Mouse (Mus musculus): ENCODE results near the gene Rab5if. TPM values are rescaled to one million over a fixed set of nuclear protein-coding genes. Genes with fewer than 3 reads are reported as not detected.
"Not testable (repeated sequence)": the region's sequence is repeated elsewhere in the genome, so short reads cannot be mapped to it uniquely, and the experiment has no call there.

Gene Rab5if
- total and polyA plus RNA-seq, 2 experiments from 2014 or later: 115 to 155 TPM

DNA sequence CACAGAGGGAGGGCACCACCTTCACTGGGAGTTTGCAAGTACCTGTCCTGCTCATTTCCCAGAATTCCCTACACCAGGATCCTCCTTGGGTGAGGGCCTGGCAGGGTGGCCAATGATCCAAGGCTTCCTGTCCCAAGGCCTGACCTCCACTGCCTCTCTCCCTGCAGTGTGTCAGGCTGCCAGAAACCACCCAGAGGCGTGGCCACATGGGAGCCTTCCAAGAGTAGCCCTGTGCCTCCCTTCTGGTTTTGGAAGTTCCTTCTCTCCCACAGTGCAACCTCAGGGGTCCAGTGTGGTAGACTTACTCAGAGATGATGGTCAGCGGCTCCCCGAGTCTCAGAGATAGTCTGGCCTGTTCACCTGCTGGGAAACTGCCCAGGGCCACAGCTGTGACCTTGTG, 16.6 kb downstream of the Rab5if start:
- no peak for TF ChIP-seq CTCF (IDR thresholded peaks at IDR 0.05)
- H3K4me2 ChIP-seq (ENCODE audit: low read depth, low read length, poor library complexity, severe bottlenecking): no peak overlapping the region
- H3K4me3 ChIP-seq (ENCODE audit: low read depth, low read length): no peak overlapping the region
- DNase-seq (ENCODE audit: low spot score) (no peak), ATAC-seq (ENCODE audit: low FRiP score) (no peak)
- no peak overlapping the region for H3K27ac ChIP-seq (ENCODE audit: low read depth, low read length)
- no peaks in the 10 kb centered on the region for H3K4me1 ChIP-seq (ENCODE audit: insufficient read depth, low read length)
- no peaks in the 10 kb centered on the region for H3K27me3 ChIP-seq (ENCODE audit: insufficient read depth, low read length)
- H3K9ac ChIP-seq (replicated peaks; ENCODE audit: low read length, poor library complexity, severe bottlenecking): no peak overlapping the region
- peaks cover 8% of the 10 kb centered on the region for H3K36me3 ChIP-seq (ENCODE audit: insufficient read depth, low read length)
- no peaks in the 10 kb centered on the region for H3K9me3 ChIP-seq (ENCODE audit: low read length)
- 84% methylated on average over 3 of the region's 3 CpGs for WGBS

DNA sequence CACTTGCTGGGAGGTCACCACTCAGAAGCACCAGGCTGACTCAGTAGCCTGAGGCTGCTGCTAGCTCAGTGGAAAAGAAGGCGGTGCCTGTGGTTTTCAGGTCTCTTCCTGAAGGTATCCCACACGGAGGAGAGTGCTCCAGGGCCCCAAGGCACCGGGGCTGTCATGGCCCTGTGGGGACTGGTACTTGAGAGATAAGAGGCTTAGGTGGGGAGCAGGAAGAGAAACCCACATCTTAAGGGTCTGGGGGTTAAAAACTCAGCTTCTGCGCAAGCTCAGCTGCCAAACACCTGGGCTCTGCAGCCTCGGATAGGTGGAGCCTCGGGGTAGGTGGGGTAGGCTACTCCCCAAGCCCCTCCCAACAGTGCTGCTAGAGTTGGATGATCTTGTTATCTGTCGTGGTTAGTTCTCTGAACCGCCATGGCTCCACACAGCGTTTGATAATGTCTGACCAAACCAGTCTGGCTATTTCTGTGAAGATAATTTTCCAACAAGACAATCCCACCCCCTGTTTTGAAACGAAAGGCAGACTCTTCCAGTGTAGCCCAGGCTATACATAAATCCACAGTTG, 19.6 kb downstream of the Rab5if start:
- Histone ChIP-seq H3K36me3 (ENCODE audit: insufficient read depth, low read length) (no peaks in the 10 kb centered on the region), H3K4me2 (ENCODE audit: low read depth, low read length, poor library complexity, severe bottlenecking) (no peak overlapping the region), H3K4me1 (ENCODE audit: insufficient read depth, low read length) (no peaks in the 10 kb centered on the region), H3K27ac (ENCODE audit: low read depth, low read length) (no peak overlapping the region), H3K4me3 (ENCODE audit: low read depth, low read length) (no peak overlapping the region), H3K27me3 (ENCODE audit: insufficient read depth, low read length) (no peaks in the 10 kb centered on the region), H3K9ac (replicated peaks; ENCODE audit: low read length, poor library complexity, severe bottlenecking) (no peak overlapping the region), H3K9me3 (ENCODE audit: low read length) (no peaks in the 10 kb centered on the region)
- DNase-seq (ENCODE audit: low spot score) (no peak), ATAC-seq (ENCODE audit: low FRiP score) (no peak)
- no peak for TF ChIP-seq CTCF (IDR thresholded peaks at IDR 0.05)
- WGBS: 44% methylated on average over 10 of the region's 10 CpGs

DNA sequence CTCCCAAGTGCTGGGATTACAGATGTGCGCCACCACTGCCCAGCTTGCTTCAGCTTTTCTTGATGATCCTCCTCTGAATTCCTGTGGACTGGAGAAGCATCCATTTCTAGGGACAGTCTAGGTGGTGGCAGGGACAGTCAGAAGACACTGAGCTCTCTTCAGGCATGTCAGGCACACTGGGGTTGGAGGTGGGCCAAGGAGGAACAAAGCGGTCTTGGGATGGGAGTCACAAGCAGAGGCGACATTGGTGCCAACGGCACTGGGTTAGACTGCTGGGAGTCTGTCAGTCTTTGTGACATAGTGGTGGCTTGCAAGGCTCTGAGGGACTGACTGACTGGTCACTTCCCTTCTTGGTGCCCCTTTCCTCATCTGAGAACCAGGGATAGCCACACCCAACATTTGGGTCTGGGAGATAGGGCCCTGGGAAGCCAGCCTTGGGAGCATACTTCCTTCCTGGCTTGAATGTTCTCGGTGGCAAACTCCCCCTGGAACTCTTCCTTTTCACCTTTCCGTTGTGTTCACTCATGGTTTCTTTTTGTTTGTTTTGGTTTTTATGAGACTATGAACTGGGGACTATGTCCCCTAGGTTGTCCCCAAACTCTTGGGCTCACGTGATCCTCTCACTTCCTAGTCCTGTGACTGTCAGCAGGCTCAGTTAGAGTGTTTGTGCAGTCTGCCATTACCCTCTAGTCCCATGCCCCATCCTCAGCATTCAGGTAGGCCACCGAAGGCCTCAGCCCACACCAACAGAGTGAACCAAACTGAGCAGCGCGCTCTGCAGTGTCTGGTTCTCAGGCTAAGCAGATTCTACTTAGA, 21.7 kb downstream of the Rab5if start:
- Histone ChIP-seq H3K27me3 (ENCODE audit: insufficient read depth, low read length) (no peaks in the 10 kb centered on the region), H3K4me1 (ENCODE audit: insufficient read depth, low read length) (no peaks in the 10 kb centered on the region), H3K9ac (replicated peaks; ENCODE audit: low read length, poor library complexity, severe bottlenecking) (no peak overlapping the region), H3K27ac (ENCODE audit: low read depth, low read length) (no peak overlapping the region), H3K9me3 (ENCODE audit: low read length) (no peaks in the 10 kb centered on the region), H3K4me2 (ENCODE audit: low read depth, low read length, poor library complexity, severe bottlenecking) (no peak overlapping the region), H3K4me3 (ENCODE audit: low read depth, low read length) (no peak overlapping the region), H3K36me3 (ENCODE audit: insufficient read depth, low read length) (no peaks in the 10 kb centered on the region)
- WGBS: 88% methylated on average over 10 of the region's 10 CpGs
- ATAC-seq (ENCODE audit: low FRiP score): no peak
- no peak for DNase-seq (ENCODE audit: low spot score)
- TF ChIP-seq CTCF (IDR thresholded peaks at IDR 0.05): no peak

DNA sequence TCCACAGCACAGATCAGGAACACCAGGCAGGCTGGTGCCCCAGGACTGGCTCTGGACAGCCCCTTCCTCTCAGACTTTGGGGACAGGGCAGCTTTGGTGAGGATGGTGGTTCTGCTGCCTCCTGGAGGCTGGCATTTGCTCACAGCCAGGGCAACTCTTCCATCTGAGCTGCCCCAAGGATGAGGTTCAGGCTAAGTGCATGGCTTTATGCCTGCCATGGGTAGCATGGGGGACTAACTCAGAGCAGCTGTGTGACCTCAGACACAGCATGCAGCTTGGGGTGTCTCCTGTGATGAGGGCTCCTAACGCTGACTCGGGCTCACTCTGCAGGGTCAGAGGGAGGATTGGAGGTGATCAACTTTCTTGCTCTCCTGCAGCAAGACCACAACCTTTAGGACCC, 22.7 kb downstream of the Rab5if start:
- H3K27ac ChIP-seq (ENCODE audit: low read depth, low read length); H3K9me3 ChIP-seq (ENCODE audit: low read length); H3K4me1 ChIP-seq (ENCODE audit: insufficient read depth, low read length); H3K27me3 ChIP-seq (ENCODE audit: insufficient read depth, low read length); H3K36me3 ChIP-seq (ENCODE audit: insufficient read depth, low read length); DNase-seq (ENCODE audit: low spot score); H3K9ac ChIP-seq (replicated peaks; ENCODE audit: low read length, poor library complexity, severe bottlenecking); ATAC-seq (ENCODE audit: low FRiP score); H3K4me3 ChIP-seq (ENCODE audit: low read depth, low read length); H3K4me2 ChIP-seq (ENCODE audit: low read depth, low read length, poor library complexity, severe bottlenecking): not testable (repeated sequence)
- 66% methylated on average over 2 of the region's 2 CpGs for WGBS

DNA sequence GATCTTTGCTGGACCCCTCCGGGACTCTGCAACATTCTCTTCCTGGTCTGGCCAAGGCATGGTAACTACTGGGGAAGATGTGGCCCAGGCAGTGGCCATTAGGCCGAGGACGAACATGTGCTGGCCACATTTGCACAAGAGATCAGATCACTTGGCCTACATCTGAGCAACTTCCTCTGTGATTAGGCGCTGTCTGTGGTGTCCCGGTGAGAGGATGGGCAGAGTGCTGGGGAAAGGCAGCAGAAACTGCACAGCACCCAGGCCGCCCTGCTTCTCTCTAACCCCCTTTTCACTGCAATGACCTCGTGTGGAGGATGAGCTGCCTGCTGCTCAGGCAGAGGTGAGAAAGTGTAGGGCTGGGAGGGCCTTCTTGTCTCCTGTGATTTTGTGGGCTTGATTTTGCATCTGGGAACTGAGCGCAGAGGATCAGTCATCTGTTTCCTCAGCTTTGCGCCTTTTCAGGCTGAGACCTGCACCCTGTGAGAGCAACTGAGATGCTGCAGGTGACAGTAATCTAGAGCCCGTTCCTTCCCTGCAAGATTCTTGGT, 23.2 kb downstream of the Rab5if start:
- H3K27ac ChIP-seq (ENCODE audit: low read depth, low read length): no peak overlapping the region
- H3K4me1 ChIP-seq (ENCODE audit: insufficient read depth, low read length): no peaks in the 10 kb centered on the region
- 81% methylated on average over 10 of the region's 10 CpGs for WGBS
- no peaks in the 10 kb centered on the region for H3K9me3 ChIP-seq (ENCODE audit: low read length)
- H3K27me3 ChIP-seq (ENCODE audit: insufficient read depth, low read length): no peaks in the 10 kb centered on the region
- TF ChIP-seq CTCF (IDR thresholded peaks at IDR 0.05): no peak
- H3K9ac ChIP-seq (replicated peaks; ENCODE audit: low read length, poor library complexity, severe bottlenecking): no peak overlapping the region
- DNase-seq (ENCODE audit: low spot score) (no peak), ATAC-seq (ENCODE audit: low FRiP score) (no peak)
- no peak overlapping the region for H3K4me3 ChIP-seq (ENCODE audit: low read depth, low read length)
- H3K36me3 ChIP-seq (ENCODE audit: insufficient read depth, low read length): no peaks in the 10 kb centered on the region
- no peak overlapping the region for H3K4me2 ChIP-seq (ENCODE audit: low read depth, low read length, poor library complexity, severe bottlenecking)

DNA sequence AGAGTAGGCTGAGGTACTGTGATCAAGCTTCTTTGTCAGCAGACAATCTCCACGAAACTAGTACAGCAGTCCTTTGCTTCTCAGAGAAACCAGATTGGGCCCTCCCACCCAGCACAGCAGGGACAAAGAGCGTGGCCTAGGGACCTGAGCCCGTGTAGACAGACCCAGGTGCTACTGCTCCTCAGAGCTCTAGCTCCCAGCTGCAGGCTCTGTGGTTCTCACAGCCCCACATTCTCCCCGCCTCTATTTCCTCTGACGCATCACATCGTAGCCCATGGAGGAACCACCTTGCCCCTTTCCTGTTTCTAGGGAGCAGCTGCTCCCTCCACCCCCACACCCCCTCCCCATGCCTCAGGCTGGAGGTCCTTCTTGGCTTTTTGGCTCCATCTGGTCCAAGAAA, 24.1 kb downstream of the Rab5if start, which contains the start of gene Sla2:
TSS of gene Sla2 (minus strand) at position 176 of the 400 bp plus-strand sequence.
- Histone ChIP-seq H3K9ac (replicated peaks; ENCODE audit: low read length, poor library complexity, severe bottlenecking) (no peak within 1 kb of the TSS), H3K9me3 (ENCODE audit: low read length) (no peaks in the 10 kb centered on the region), H3K36me3 (ENCODE audit: insufficient read depth, low read length) (no peaks in the 10 kb centered on the region), H3K4me1 (ENCODE audit: insufficient read depth, low read length) (0 out of 2 replicates have a peak, but pooled peaks cover 1% of the 10 kb centered on the region), H3K4me3 (ENCODE audit: low read depth, low read length) (no peak within 1 kb of the TSS), H3K27me3 (ENCODE audit: insufficient read depth, low read length) (no peaks in the 10 kb centered on the region), H3K27ac (ENCODE audit: low read depth, low read length) (no peak within 1 kb of the TSS), H3K4me2 (ENCODE audit: low read depth, low read length, poor library complexity, severe bottlenecking) (no peak within 1 kb of the TSS)
- no peak for TF ChIP-seq CTCF (IDR thresholded peaks at IDR 0.05)
- ATAC-seq (ENCODE audit: low FRiP score) (no peak), DNase-seq (ENCODE audit: low spot score) (no peak)
- 71% methylated on average over 6 of the region's 6 CpGs for WGBS

Measured in midbrain, postnatal 0 days (tissue).